Mouse (Mus musculus) kidney, embryonic 16.5 days (tissue): ENCODE measurements around the gene Coq6. TPM values are rescaled to one million over a fixed set of nuclear protein-coding genes. Genes with fewer than 3 reads are reported as not detected.
A peak's percentile ranks its signal among the peaks of the same experiment; 100 is the strongest.

Experiments
- ATAC-seq: fragments of 200-750 bp; cut with Nextera tagmentation; 2 replicates; pipeline ENCODE4 v1.8.0; 2017; ENCODE audit warnings: moderate TSS enrichment; ENCODE audit not compliant: low FRiP score, low TSS enrichment
- H3K27ac ChIP-seq: fragments of 300-500 bp; sonication (generic); 2 replicates; pipeline ENCODE4 v1.5.1; 2014; ENCODE audit warnings: low read length
- H3K27me3 ChIP-seq: fragments of 300-500 bp; sonication (generic); 2 replicates; pipeline ENCODE4 v1.6.1; 2014; ENCODE audit warnings: low read length, control low read depth, mixed read lengths; ENCODE audit not compliant: insufficient read depth
- H3K36me3 ChIP-seq: fragments of 300-500 bp; sonication (generic); 2 replicates; pipeline ENCODE4 v1.6.1; 2014; ENCODE audit warnings: low read length, control low read depth, mixed read lengths; ENCODE audit not compliant: insufficient read depth
- H3K4me1 ChIP-seq: fragments of 300-500 bp; sonication (generic); 2 replicates; pipeline ENCODE4 v1.6.1; 2014; ENCODE audit warnings: low read length, control low read depth, mixed read lengths; ENCODE audit not compliant: insufficient read depth
- H3K4me2 ChIP-seq: fragments of 300-500 bp; sonication (generic); replicated peaks from 2 replicates; pipeline ENCODE4 v1.6.1; 2014; ENCODE audit warnings: low read depth, low read length
- H3K4me3 ChIP-seq: fragments of 300-500 bp; sonication (generic); 2 replicates; pipeline ENCODE4 v1.5.1; 2014; ENCODE audit warnings: mild to moderate bottlenecking, low read length
- H3K9ac ChIP-seq: fragments of 300-500 bp; sonication (generic); replicated peaks from 2 replicates; pipeline ENCODE4 v1.6.1; 2014; ENCODE audit warnings: low read length
- H3K9me3 ChIP-seq: fragments of 300-500 bp; sonication (generic); 2 replicates; pipeline ENCODE4 v1.6.1; 2016; ENCODE audit warnings: low read length, control low read depth
- WGBS: fragments of 180-500 bp; shearing (Covaris S2); extraction: QIAGEN DNeasy Blood & Tissue Kit; methylation state at CpG from one replicate; pipeline ENCODE4 v1.1.7; 2014; 5-methylcytosine and 5-hydroxymethylcytosine counted together
- polyA plus RNA-seq: library from polyadenylated mRNA; unstranded; fragments of >200 nt; fragmentation: Nextera tagmentation; extraction: Ambion mirVana; gene quantifications from 2 replicates; pipeline ENCODE4 v1.2.1, GENCODE M21; 2015

The Coq6 gene
- polyA plus RNA-seq, 1 experiment from 2014 or later, result 56.0 TPM

- WGBS, result 93% methylated on average over 4 of the region's 4 CpGs
- no peak overlapping the region for H3K27ac ChIP-seq
- no peak for ATAC-seq
- H3K4me1 ChIP-seq, result no peaks in the 10 kb centered on the region
- no peak overlapping the region for H3K9ac ChIP-seq
- no peaks in the 10 kb centered on the region for H3K9me3 ChIP-seq
- H3K4me2 ChIP-seq, result no peak overlapping the region
- H3K27me3 ChIP-seq, result no peaks in the 10 kb centered on the region
- no peak overlapping the region for H3K4me3 ChIP-seq
- 0 out of 2 replicates have a peak, but pooled peaks cover 3% of the 10 kb centered on the region for H3K36me3 ChIP-seq
These were observed 31.2 kb downstream of the Coq6 start for GRCm38 (mm10) chr12:84392681-84393080.

GRCm38 (mm10) chr12:84393847-84394246 is 32.4 kb downstream of the Coq6 start:
- H3K4me1 ChIP-seq, result no peaks in the 10 kb centered on the region
- H3K9ac ChIP-seq, result no peak overlapping the region
- no peaks in the 10 kb centered on the region for H3K9me3 ChIP-seq
- no peaks in the 10 kb centered on the region for H3K27me3 ChIP-seq
- no peak for ATAC-seq
- H3K4me3 ChIP-seq, result no peak overlapping the region
- no peak overlapping the region for H3K4me2 ChIP-seq
- no peak overlapping the region for H3K27ac ChIP-seq
- 89% methylated on average over 5 of the region's 5 CpGs for WGBS
- H3K36me3 ChIP-seq, result 0 out of 2 replicates have a peak, but pooled peaks cover 3% of the 10 kb centered on the region

- no peak overlapping the region for H3K4me3 ChIP-seq
- H3K9ac ChIP-seq, result no peak overlapping the region
- H3K4me1 ChIP-seq, result peaks cover 4% of the 10 kb centered on the region; the same call in 1 of the 2 replicates
- no peak overlapping the region for H3K4me2 ChIP-seq
- no peaks in the 10 kb centered on the region for H3K9me3 ChIP-seq
- H3K36me3 ChIP-seq, result 0 out of 2 replicates have a peak, but pooled peaks cover 3% of the 10 kb centered on the region
- ATAC-seq, result no peak; the same call in 1 of the 2 replicates
- no peaks in the 10 kb centered on the region for H3K27me3 ChIP-seq
- 73% methylated on average over 14 of the region's 14 CpGs for WGBS
- H3K27ac ChIP-seq, result no peak overlapping the region; the same call in 1 of the 2 replicates
These were observed 35.7 kb downstream of the Coq6 start for GRCm38 (mm10) chr12:84396947-84397679.

GRCm38 (mm10) chr12:84397685-84398084 is 36.2 kb downstream of the Coq6 start:
- no peak for ATAC-seq
- Histone ChIP-seq H3K27ac (no peak overlapping the region), H3K4me2 (no peak overlapping the region), H3K36me3 (0 out of 2 replicates have a peak, but pooled peaks cover 3% of the 10 kb centered on the region), H3K27me3 (no peaks in the 10 kb centered on the region), H3K4me3 (no peak overlapping the region), H3K4me1 (peaks cover 4% of the 10 kb centered on the region; the same call in 1 of the 2 replicates), H3K9ac (no peak overlapping the region), H3K9me3 (no peaks in the 10 kb centered on the region)

GRCm38 (mm10) chr12:84398629-84399028 is 37.2 kb downstream of the Coq6 start:
- Histone ChIP-seq H3K36me3 (no peaks in the 10 kb centered on the region), H3K4me3 (no peak overlapping the region), H3K27me3 (no peaks in the 10 kb centered on the region), H3K9me3 (no peaks in the 10 kb centered on the region), H3K27ac (no peak overlapping the region), H3K4me2 (no peak overlapping the region), H3K4me1 (peaks cover 4% of the 10 kb centered on the region; the same call in 1 of the 2 replicates), H3K9ac (no peak overlapping the region)
- 73% methylated on average over 5 of the region's 5 CpGs for WGBS
- ATAC-seq, result no peak

GRCm38 (mm10) chr12:84399135-84399534 is 37.7 kb downstream of the Coq6 start:
- Histone ChIP-seq H3K4me1 (peaks cover 4% of the 10 kb centered on the region; the same call in 1 of the 2 replicates), H3K27ac (peak overlapping the region; percentile 65), H3K4me2 (0 out of 2 replicates have a peak overlapping the region, but pooled peaks have one; percentile 10), H3K4me3 (no peak overlapping the region), H3K9me3 (no peaks in the 10 kb centered on the region), H3K27me3 (no peaks in the 10 kb centered on the region), H3K9ac (no peak overlapping the region), H3K36me3 (no peaks in the 10 kb centered on the region)
- 76% methylated on average over 9 of the region's 9 CpGs for WGBS
- ATAC-seq, result no peak

GRCm38 (mm10) chr12:84399663-84400062 is 38.2 kb downstream of the Coq6 start:
- H3K9ac ChIP-seq, result no peak overlapping the region
- no peaks in the 10 kb centered on the region for H3K36me3 ChIP-seq
- H3K4me1 ChIP-seq, result peaks cover 4% of the 10 kb centered on the region; the same call in 1 of the 2 replicates
- H3K27me3 ChIP-seq, result no peaks in the 10 kb centered on the region
- H3K27ac ChIP-seq, result peak overlapping the region; percentile 65
- no peak for ATAC-seq
- 57% methylated on average over 9 of the region's 9 CpGs for WGBS
- H3K9me3 ChIP-seq, result no peaks in the 10 kb centered on the region
- H3K4me3 ChIP-seq, result no peak overlapping the region
- no peak overlapping the region for H3K4me2 ChIP-seq

- Histone ChIP-seq H3K27me3 (no peaks in the 10 kb centered on the region), H3K27ac (peak overlapping the region; percentile 65), H3K36me3 (no peaks in the 10 kb centered on the region), H3K9me3 (no peaks in the 10 kb centered on the region), H3K4me1 (peaks cover 4% of the 10 kb centered on the region; the same call in 1 of the 2 replicates), H3K4me3 (no peak overlapping the region), H3K9ac (no peak overlapping the region), H3K4me2 (no peak overlapping the region)
- no peak for ATAC-seq
- WGBS, result 83% methylated on average over 3 of the region's 3 CpGs
These were observed 38.6 kb downstream of the Coq6 start for GRCm38 (mm10) chr12:84400068-84400467.

GRCm38 (mm10) chr12:84400653-84401052 is 39.2 kb downstream of the Coq6 start:
- Histone ChIP-seq H3K4me2 (no peak overlapping the region), H3K27me3 (no peaks in the 10 kb centered on the region), H3K4me3 (0 out of 2 replicates have a peak overlapping the region, but pooled peaks have one; percentile 10), H3K36me3 (no peaks in the 10 kb centered on the region), H3K27ac (peak overlapping the region; percentile 65), H3K9ac (no peak overlapping the region), H3K9me3 (no peaks in the 10 kb centered on the region), H3K4me1 (peaks cover 4% of the 10 kb centered on the region; the same call in 1 of the 2 replicates)
- no peak for ATAC-seq
- WGBS, result 57% methylated on average over 3 of the region's 3 CpGs

GRCm38 (mm10) chr12:84402923-84403322 is 41.5 kb downstream of the Coq6 start:
- no peaks in the 10 kb centered on the region for H3K9me3 ChIP-seq
- H3K4me2 ChIP-seq, result no peak overlapping the region
- no peak overlapping the region for H3K4me3 ChIP-seq
- peak; percentile 95 for ATAC-seq
- no peaks in the 10 kb centered on the region for H3K27me3 ChIP-seq
- peaks cover 8% of the 10 kb centered on the region; the same call in 1 of the 2 replicates for H3K4me1 ChIP-seq
- H3K27ac ChIP-seq, result peak overlapping the region; percentile 82
- no peak overlapping the region for H3K9ac ChIP-seq
- WGBS, result 55% methylated on average over 9 of the region's 9 CpGs
- no peaks in the 10 kb centered on the region for H3K36me3 ChIP-seq
